Mouse (Mus musculus): ENCODE measurements around the gene Dstyk. TPM values are rescaled to one million over a fixed set of nuclear protein-coding genes. Genes with fewer than 3 reads are reported as not detected.
A peak's percentile ranks its signal among the peaks of the same experiment; 100 is the strongest.

Dstyk gene
- total RNA-seq, 4 experiments from 2014 or later, result 40.9 to 51.7 (median 42.4) TPM

DNA sequence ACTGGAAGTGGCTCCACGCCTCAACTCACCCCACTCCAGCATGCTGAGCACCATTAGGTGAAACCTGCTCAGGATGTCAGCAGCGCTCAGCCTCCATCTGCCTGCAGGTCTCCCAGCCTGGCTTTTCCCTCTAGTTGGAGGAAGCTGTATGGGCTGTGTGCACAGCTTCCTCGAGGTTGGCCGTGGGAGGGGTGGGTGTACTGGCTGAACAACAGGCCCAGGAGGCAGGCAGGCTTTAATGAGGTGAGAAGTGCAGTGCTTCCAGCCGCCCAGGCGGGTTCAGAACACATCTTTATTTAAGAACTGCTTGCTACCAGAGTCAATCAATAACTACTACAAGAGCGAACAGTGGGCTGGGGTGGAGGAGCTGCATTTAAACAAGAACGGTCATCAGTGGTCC, 94.2 kb downstream of the Dstyk start:
- DNase-seq (ENCODE audit: low spot score in 2 of 2), result peak in 1 of 2 experiments; percentile 28

- DNase-seq (ENCODE audit: low spot score in 2 of 2), result no peak
Measured at GRCm38 (mm10) chr1:132512106-132512505, 94.8 kb downstream of the Dstyk start.

DNA sequence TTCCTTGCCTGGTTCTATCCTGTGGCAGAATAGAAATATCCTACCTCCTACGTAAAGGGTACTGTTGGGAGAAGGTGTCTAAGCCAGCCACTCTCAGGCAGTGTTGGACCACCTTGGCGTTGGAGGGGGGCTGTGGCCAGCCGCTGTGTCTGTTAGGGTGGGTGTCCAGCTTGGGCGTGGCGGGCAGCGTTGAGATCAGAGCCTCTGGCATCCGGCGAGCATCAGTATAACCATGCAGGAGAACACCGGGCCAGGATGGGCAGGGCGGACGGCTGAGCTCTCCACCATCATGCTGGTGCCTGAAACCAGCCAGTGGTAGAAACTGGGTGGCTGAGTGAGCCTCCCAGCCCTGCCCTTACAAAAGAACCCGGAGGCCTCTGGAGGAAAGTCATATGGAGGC, 98.0 kb downstream of the Dstyk start:
- no peak for DNase-seq (ENCODE audit: low spot score in 2 of 2)

Other genes with a start within 250 kb of the Dstyk start
- gene Lemd1, start 226.1 kb upstream of the Dstyk start, total RNA-seq (2022), result 1 to 10 TPM; 7.0 to 9.5 (median 8.1) TPM
- 1 to 10 TPM; 4.6 to 5.7 (median 4.7) TPM for gene AC124108.1, start 226.1 kb upstream of the Dstyk start, total RNA-seq (2022)
- gene Gm10188, start 187.8 kb upstream of the Dstyk start, total RNA-seq (2022), result not detected
- gene Klhdc8a, start 118.9 kb upstream of the Dstyk start, total RNA-seq (2022), result 10 to 100 TPM; 12.3 to 15.1 (median 13.6) TPM
- gene Nuak2, start 101.4 kb upstream of the Dstyk start, total RNA-seq (2022), result 1 to 10 TPM in 3 of 4 experiments, under 1 TPM in 1; 0.81 to 1.7 (median 1.3) TPM
- gene Tmcc2, start 26.3 kb upstream of the Dstyk start, total RNA-seq (2022), result 100 to 1,000 TPM; 182 to 205 (median 192) TPM
- gene Rbbp5, start 59.8 kb downstream of the Dstyk start, total RNA-seq (2022), result 10 to 100 TPM; 52.3 to 63.4 (median 58.7) TPM
- 1 to 10 TPM; 3.9 to 6.0 (median 5.7) TPM for gene Tmem81, start 88.7 kb downstream of the Dstyk start, total RNA-seq (2022)
- gene Cntn2, start 125.7 kb downstream of the Dstyk start, total RNA-seq (2022), result 100 to 1,000 TPM in 2 of 4 experiments, 10 to 100 TPM in 2; 96.9 to 104 (median 101) TPM

Measured in left cerebral cortex, adult 8-10 months (tissue).